ENCODE assay signal across 8 mouse cellular contexts in genomic region chr7:25479440-25479839, GRCm38 (mm10). TPM values are rescaled to one million over a fixed set of nuclear protein-coding genes. Genes with fewer than 3 reads are reported as not detected.
DNase-seq lines count a peak whose midpoint lies in the region; ATAC-seq lines count a peak whose summit lies in the region.

No protein-coding gene starts in this region.

- ATAC-seq in monocyte, adult 5-6 weeks (replicated peaks; ENCODE audit: insufficient number of reproducible peaks, low FRiP score, low TSS enrichment, poor library complexity, severe bottlenecking) = 0 out of 2 replicates have a peak, but pooled peaks have one; percentile 48
- ATAC-seq in megakaryocyte-erythroid progenitor cell, adult 5-6 weeks (replicated peaks; ENCODE audit: low FRiP score, low TSS enrichment, poor library complexity, severe bottlenecking) = no peak

- peak; percentile 17 to 30 for DNase-seq in frontal cortex, postnatal 36 days (ENCODE audit: low spot score in 2 of 2)
- no peak for DNase-seq in frontal cortex, postnatal 10 days (ENCODE audit: low spot score in 2 of 2)
- peak; percentile 14 for DNase-seq in urinary bladder, postnatal 25 days (ENCODE audit: low spot score)
- DNase-seq in urinary bladder, postnatal 4 days (ENCODE audit: low spot score in 2 of 2) = no peak
- peak; percentile 44 for DNase-seq in embryo, embryonic 11 days
- DNase-seq in kidney, postnatal 36 days = peak; percentile 53 to 59

RNA-seq across cellular contexts. Expression of gene Ceacam1, which starts 2.0 kb away (rescaled TPM):
- total RNA-seq in monocyte, adult 5-6 weeks (2017) = 207 to 253 TPM (median 236 TPM) in 3 replicates
- 6.6 and 6.8 TPM in 2 replicates for total RNA-seq in megakaryocyte-erythroid progenitor cell, adult 5-6 weeks (2014; fragmentation: Nextera tagmentation)
- total RNA-seq in megakaryocyte-erythroid progenitor cell, adult 5-6 weeks (2017) = 1.3 and 6.4 TPM in 2 replicates

Comparison
In these comparisons a context has a peak if more than half of its experiments do, and no peak if none do; other contexts are left out.
1. DNase-seq: peak in frontal cortex, postnatal 36 days (2 of 2), urinary bladder, postnatal 25 days (single experiment), embryo, embryonic 11 days (single experiment) and kidney, postnatal 36 days (2 of 2); none in frontal cortex, postnatal 10 days (0 of 2) and urinary bladder, postnatal 4 days (0 of 2).
2. RNA of gene Ceacam1, which starts 2.0 kb away (total RNA-seq): 207 to 253 TPM in monocyte, adult 5-6 weeks; 1.3 to 6.8 TPM in megakaryocyte-erythroid progenitor cell, adult 5-6 weeks; every median in the first group is over 10 times any median in the second.